Mouse (Mus musculus): ENCODE measurements around the gene Ctns.

Gene Ctns

DNA sequence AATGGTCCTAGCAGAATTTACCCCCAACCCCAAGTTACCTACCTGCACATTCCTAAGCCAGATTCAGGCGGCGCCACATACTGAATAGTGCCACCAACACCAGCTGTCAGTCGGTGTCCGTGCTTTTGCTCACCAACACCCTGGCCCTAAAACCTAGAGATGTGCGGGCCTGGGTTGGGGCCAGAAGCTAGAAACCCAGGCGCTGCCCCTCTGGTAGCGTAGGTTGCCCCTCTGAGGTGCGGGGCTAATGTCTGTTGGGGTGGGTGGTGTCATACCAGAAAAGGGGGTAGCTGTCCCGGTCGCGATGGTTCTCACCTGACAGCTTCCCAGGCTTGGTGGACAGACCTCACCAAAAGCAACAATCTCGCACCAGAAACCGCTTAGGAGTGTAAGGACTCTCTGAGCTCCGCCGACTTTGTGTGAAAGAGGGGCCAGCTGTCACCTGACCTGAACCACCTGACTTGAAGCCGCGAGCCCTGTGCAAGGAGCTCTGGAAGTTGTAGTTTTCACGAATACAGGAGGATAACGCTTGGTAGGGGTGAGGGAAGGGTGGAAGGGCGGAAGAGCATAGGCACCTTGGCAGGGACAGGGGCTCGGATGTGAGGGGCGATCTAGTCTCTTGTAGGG is at the start of gene Ctns:
Gene Ctns, minus strand, starts transcription at position 440 of the 627 bp plus-strand sequence.
- no peak for DNase-seq (ENCODE audit: low read depth)

DNA sequence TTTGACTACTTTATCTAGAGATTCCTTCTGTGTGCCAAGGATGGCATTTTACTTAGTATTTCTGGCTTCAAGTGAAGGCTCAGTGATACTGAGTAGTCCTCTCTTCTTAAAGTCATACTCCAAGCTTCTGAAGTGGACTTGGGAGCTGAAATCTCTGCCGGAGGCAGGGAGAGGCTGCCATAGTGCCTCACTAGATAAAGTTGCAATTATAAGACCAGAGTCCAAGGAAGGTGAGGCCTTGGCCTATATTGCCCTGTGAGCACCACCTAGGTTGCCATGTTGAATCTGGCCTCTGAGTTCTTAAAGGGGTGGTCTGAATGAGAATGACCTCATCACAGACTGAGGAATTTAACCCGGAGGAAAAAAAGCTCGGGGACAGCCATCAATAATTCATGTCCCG is 43.9 kb upstream of the Ctns start:
- DNase-seq (ENCODE audit: low read depth), result no peak

DNA sequence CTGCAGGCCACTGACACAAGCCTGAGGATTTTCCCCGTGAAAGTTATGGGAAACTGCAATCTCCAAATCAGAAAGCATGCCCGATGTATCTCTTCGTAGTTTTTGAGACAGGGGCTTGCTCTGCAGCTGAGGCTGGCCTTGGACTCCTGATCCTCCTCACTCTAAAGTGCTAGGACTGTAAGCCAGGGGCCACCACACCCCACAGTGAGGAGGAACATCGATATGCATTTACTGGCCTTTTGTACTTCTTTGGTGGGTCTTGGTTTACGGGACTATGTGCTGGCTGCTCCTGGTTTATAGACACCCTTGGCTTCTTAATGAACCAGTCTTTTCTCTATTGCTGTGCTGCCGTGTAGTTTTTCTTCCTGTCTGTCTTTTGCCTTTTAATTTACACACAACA is 43.4 kb upstream of the Ctns start:
- DNase-seq (ENCODE audit: low read depth), result no peak

DNA sequence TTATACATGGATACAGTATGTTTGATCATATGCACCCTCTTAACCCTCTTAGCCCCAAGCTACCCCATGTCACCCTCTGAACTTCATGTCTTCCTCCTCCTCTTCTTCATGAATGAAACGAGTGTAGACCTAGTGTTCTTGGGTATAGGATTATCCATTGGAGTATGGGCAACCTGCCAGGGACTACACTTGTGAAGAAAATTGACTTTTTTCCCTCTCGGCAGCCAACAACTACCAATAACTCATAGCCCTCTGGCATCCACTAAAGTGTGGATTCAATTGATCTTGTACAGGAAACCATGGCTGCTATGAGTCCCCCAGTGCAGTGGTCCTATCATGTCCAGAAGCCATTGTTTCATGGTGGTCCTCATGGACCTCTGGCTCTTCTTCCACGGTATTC is 37.9 kb upstream of the Ctns start:
- DNase-seq (ENCODE audit: low read depth), result no peak

DNA sequence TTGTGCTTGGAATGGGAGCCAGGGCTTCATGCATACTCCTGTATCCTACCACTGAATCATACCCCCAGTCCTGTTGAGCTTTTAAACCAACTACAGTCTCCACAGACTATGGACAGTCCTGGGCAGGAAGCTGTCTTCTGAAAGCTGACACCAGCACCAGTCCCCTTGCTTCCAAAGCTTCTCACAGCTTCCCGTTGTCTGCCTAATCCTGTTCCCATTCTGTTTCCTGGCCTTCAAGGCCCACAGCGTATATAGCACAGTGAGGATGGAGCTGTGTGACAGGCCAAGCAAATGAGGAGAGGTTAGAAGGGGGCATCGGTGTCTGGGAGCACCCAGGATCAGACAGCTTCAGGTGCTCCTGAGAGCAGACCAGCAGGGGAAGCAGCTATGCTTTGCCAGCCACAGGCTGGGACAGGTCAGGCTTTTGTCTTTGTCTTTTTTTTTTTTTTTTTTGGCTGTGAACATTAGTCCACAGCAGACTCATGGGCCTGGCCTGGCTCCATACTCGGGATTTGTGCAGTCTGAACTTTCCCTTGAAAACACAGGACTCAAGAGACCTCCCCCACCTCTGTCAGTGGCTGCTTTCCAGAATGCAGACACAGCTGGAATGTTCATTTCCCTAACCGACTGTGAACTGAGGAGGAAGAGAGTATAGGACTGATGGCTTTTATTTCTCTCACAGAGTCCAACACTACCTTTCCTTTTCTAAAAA is 37.3 kb upstream of the Ctns start:
- DNase-seq (ENCODE audit: low read depth), result no peak

DNA sequence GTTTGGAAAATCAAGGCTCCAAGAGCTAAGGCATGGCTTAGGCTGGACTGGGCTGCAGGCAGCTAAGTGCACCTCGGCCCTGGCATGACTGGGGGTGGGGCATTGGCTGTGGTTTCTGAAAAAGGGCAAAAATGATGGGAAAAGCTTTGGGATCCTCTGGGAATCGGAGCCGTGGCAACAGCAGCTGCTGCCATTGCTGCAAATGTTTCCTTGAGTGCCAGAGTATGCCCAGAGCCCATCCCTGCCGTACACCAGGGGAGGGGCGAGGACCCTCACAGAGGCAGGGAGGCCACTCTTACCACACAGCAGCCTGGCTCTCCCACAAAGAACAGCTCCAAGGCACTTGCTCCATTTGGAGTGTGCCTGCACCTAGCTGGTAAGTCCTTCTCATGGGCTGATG is 35.1 kb upstream of the Ctns start, which contains the start of gene Trpv1:
Gene Trpv1, plus strand, starts transcription at position 301 of the 400 bp plus-strand sequence.
- DNase-seq (ENCODE audit: low read depth), result no peak

DNA sequence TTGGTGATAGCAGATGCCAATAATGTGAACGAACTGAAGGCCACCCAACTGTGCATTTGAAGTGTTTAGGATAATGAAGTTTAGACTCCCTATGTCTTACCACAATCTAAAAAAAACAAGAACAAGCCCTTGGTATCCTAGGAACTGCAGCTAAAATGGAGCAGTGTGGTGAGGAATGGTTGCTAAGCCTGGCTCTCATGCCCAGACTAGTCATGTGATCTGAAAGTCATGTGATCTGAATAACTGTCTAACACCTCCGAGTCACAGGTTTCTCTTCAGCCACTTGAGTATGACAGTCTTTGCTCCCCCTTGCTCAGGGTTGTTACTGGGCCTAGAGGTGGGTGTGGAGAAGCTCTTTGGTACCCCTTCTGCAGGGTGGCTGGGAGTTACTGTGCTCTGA is 33.7 kb upstream of the Ctns start:
- DNase-seq (ENCODE audit: low read depth), result no peak

DNA sequence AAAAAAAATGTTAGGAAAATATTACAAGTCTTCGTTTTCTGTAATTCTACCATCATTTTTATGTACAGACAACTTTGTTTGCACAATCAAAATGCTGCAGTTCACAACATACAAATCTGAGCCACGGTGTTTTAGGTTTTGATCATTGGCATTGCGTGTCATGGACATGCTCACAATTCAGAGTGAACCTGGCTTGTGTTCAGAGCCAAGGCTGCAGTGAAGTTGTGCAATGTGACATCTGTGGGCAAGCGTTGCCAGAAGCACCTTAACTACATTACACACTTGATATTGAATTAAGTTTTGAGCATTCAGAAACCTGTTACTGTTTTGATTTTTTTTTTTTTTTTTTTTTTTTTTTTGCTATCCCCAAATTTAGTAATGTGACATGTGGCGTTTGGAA is 31.2 kb upstream of the Ctns start:
- DNase-seq (ENCODE audit: low read depth), result no peak

DNA sequence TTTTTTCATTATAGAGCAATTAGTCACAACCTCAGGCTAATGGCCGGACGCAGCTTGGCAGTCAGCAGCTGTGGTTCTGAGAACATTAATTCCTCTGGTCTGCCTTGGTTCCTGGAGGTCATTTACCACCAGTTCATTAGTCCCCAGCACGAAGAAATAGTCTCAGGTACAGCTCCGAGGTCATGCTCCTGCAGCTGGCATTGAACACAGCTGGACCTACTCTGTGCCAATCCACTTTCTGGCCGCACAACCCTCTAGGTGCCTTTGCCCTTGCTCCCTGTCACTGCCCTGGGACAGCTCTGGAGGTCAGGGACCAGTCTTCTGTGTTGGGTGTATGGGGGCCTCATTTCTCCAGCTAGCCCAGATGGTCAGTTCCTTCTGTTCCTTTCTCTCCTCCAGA is 30.0 kb upstream of the Ctns start:
- DNase-seq (ENCODE audit: low read depth), result no peak

DNA sequence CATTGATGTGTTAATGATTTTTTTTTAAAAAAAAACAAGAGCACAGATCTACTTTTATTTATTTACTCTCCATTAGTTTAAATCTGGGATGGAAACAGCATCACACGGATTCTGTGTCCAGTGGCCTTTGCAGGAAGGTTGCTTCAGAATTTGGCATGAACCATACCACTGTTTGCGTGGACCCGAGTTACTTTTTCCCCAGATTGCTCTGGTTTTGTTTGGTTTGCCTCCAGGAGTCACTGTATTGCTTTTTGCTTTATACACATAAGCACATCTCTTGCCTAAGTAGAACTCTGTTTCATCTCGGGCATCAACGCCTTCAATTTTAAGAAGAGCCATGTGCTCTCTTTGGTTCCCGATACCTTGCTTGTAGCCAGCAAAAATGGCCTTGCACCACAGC is 27.0 kb upstream of the Ctns start:
- no peak for DNase-seq (ENCODE audit: low read depth)

DNA sequence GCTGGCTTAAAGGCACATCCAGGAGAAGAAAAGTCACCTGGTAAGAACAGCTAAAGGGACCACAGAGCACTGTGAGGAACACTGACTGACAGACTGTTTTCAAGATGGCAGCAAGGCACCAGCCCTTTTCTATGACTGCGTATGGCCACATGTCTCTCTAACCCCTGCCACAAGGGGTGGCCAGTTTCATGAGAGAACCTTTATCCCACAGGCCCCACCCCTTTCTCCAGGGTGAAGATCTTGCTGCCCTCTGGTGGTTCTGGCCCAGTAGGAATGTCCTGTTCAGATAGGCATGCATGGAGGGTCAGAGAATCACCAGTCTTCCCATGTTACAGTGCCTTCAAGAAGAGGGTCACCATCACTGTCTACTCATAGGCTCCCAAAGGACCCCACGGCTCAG is 25.1 kb upstream of the Ctns start:
- peak; percentile 39 for DNase-seq (ENCODE audit: low read depth)

DNA sequence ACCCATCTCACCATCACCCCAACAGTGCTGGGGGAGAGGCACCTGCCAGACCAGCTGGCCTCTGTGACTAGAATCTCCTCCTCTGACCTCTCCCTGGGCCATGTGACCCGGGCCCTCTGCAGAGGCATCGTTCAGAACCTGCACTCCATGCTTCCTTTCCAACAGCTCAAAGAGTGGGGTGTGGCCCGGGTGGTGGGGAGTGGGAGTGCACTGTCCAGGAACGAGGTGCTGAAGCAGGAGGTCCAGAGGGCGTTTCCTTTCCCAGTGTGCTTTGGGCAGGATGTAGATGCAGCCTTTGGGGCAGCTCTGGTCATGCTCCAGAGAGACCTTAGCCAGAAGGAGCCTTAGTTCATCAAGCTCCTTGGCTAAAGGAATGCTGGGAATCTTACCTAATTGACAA is 24.0 kb upstream of the Ctns start:
- DNase-seq (ENCODE audit: low read depth), result no peak

DNA sequence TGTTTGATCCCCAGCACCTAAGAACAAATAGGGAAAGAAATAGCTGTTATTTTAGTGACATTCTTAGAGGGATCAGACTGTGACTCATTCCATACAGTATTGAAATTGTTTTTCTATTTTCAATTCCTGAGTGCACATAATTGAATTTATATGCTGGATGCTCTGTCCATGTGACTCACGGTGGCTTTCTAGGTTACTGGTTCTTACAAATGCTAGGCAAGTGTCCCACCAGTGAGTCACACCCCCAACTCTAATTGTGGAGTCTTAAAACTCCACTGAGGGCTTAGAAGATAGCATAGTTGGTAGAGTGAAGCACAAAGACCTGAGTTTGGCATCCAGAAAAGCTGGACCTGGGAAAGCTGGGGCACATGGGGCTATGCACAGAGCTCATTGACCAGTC is 21.8 kb upstream of the Ctns start:
- no peak for DNase-seq (ENCODE audit: low read depth)

DNA sequence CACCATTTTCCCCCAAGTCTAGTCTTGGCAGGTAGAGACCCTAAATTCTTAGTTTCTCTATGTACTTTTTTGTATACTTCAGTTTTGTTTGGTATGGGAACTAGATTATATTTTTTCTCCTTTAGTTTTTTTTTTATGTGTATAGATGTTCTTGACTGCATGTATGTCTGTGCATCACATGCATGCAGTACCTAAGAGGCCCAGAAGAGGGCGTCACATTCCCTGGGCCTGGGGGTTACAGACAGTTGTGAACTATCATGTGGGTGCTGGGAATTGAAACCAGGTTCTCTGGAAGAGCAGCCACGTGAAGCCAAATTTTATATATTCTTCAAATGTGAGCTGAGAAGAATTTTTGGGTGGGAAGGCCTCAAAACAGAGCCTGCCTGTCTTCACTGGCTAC is 20.8 kb upstream of the Ctns start:
- DNase-seq (ENCODE audit: low read depth), result peak; percentile 21

DNA sequence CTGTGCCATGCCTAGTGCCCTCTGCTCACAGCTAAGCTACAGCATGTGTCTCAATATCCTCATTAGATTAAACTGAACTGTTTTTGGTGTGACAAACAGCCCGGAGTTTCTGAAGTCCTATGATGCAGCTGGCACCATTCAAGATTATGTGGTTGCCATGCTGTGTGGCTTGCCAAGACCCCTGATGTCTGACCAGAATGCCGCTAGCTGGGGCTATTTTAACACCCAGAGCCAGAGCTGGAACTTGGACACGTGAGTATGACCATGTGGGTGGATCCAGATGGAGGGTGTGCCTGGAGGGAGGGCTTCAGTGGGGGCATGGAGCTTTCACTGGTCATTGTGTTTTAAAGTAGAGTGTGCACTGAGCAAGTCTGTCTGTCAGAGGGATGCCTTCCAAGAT is 15.1 kb upstream of the Ctns start:
- no peak for DNase-seq (ENCODE audit: low read depth)

DNA sequence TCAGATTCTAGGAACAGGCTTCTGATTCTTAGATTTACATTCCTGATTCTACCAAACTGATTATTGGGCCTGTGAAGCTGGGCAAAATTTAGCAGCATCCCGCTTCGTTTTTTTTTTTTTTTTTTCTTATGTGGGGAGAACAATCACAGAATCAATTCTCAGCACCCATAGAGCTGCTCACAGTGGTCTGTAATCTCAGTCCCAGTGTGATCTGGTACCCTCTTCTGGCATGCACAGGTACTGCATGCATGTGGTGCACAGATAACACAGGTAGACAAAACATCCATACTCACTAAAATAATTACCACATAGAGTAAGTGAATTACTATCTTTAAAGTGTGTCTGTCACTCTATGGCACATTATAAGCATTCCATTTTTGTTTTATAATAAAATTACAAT is 8.8 kb upstream of the Ctns start:
- peak; percentile 52 for DNase-seq (ENCODE audit: low read depth)

DNA sequence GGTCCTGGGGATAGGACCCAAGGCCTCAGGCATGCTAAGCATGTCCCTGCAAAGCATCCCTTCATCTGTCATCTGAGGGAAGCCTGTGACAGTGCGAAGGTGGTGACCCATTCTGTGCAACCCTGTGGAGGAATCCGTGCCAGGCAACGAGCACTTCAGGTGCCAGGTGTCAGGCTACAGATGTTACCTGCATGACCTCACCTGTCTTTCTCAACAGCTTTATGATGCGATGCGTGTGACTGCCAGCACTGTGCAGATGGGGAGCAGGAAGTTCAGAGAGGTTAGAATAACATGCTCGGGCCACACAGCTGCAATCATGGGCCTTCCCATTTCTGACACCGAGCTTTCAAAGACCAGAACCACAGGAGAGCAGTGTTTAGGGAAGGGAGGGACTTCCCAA is 6.4 kb upstream of the Ctns start:
- no peak for DNase-seq (ENCODE audit: low read depth)

DNA sequence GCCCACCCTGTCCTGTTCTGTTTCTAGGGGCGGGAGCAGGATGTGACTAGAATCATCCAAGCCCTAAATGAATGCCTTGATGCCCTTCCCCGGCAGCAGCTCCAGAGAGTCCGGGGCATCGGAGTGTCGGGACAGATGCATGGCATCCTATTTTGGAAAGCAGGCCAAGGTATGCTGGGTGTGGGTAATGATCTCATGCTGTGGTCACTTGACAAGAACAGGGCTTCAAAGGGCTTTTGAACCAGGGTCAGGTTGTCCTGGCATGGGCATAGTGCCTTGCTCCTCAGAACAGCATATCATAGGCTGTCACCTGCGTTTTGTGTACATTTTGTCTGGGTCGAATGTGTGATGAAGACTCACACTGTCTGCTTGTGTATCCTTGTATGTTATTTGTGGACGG is 5.1 kb upstream of the Ctns start:
- DNase-seq (ENCODE audit: low read depth), result no peak

DNA sequence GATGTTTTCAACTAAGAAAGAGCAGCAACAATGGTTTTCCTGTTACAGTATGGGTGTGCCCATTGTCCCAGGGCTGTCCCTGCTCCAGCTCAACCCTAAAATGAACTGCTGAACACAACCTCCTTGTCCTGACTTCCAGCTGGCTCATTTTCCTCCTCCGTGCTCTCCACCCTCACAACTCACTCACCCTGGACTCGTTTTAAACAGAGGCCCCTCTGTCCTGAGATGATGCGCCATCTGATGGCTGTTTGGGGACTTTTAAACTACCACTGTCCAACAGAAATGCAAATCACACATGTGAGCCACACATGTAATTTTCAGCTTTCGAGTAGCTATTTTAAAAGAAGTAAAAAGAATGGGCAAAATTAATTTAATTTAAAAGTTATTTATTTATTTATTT is 2.8 kb upstream of the Ctns start:
- peak; percentile 12 for DNase-seq (ENCODE audit: low read depth)

DNA sequence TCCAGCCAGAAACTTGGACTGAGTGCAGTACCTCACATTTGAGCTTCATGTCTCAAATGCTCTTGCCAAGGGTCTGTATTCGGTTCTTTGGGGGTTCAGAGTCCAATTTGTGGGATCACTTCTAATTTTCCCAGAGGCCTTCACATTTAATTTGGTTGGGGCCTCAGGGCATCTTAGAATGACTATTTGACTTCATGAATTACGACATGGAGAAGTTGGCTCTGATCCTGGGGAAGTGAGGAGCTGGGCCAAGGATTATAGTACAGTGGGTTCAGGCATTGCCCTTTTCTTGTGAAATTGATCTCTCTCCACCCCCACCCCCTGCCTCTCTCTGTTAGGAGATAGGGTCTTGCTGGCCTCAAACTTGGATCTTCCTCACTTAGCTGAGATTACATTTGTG is 2.2 kb upstream of the Ctns start:
- DNase-seq (ENCODE audit: low read depth), result no peak

DNA sequence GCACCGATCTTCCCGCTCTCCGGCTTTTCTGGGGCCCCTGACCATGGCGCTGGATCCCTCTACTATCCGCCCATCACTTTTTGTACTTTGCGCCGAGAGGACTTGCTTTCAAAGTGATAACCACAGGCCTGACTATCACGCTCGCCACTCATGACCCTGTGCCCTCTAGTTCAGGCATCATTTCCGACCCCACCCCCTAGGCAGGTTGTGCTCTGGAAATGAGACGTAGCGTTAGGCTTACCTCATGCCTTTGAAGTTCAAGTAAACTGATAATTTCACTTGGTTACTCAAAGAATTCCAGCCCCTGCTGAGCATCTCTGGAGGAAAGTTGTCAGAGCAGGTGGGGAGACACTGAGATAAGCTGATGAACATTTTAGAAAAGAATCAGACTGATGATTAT is 1.0 kb upstream of the Ctns start:
- peak; percentile 85 for DNase-seq (ENCODE audit: low read depth)

DNA sequence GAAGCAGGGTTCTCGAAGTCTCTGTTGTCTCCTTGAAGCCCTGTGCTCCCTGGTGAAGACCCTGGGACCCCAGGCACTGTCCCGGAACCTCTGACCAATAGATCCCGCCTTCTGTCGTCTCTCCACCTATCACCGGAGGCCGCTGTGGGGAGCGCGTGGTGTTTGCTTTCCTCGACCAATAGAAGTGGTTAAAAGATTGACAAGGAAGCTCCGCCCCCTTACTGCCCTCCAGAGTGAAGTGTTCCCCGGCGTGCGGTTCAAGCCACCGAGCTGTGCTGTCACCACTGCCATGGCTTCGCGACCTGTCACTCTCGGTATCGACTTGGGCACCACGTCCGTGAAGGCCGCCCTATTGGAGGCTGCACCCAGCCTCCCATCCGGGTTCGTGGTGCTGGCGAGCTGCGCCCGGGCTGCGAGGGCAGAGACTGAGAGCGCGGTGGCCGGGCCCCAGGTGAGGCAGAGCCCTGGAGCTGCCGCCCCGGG is 429 bp upstream of the Ctns start, which contains the start of gene Shpk:
Gene Shpk, plus strand, starts transcription at position 231 of the 483 bp plus-strand sequence.
- DNase-seq (ENCODE audit: low read depth), result peak; percentile 98

DNA sequence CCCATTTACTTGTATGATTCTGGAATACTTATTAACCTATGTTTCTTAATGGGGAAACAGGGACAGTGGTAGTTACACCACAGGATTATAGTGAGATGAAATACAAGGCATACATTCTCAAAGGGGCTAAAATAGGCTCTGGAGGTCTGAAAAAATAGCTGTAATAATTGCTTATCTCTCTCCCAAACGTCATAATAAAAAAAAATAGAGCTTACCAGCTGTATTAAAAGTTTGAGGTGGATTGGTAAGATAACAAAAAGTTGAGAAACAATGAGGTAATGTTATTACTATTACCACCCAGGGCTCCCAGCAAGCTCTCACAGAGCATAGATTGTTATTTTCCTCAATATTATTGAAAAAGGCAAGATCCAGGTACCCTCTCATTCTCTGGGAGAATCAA is 652 bp downstream of the Ctns start:
- DNase-seq (ENCODE audit: low read depth), result no peak

DNA sequence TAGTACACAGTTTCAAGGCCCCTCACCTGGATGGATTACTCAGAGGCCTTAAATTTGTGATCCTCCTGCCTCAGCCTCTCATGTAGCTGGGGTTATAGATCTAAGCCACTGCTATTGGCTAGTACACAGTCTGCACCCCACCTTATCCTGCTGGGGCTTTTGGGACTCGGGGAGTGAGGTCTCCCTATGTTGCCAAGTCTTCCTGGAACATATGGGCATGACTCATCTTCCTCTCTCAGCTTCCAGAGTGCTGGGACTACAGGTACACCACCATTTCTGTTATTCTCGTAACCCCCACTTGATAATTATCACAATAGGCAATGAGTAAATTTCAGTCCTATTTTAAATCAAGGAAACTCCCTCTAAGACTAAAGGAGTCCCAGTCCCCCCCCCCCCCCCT is 4.4 kb downstream of the Ctns start:
- no peak for DNase-seq (ENCODE audit: low read depth)
